Mouse (Mus musculus) kidney, embryonic 14.5 days (tissue): ENCODE data around the gene Rplp1. TPM values are rescaled to one million over a fixed set of nuclear protein-coding genes. Genes with fewer than 3 reads are reported as not detected.

ENCODE experiments used
- ATAC-seq: fragments of 200-750 bp; cut with Nextera tagmentation; 2 replicates; pipeline ENCODE4 v1.8.0; 2017; ENCODE audit warnings: moderate number of reproducible peaks, mild to moderate bottlenecking, moderate TSS enrichment, moderate library complexity; ENCODE audit not compliant: low FRiP score, low TSS enrichment
- H3K27ac ChIP-seq: fragments of 300-500 bp; sonication (generic); 2 replicates; pipeline ENCODE4 v1.5.1; 2014; ENCODE audit warnings: low read depth, mild to moderate bottlenecking, low read length, moderate library complexity, mixed read lengths
- H3K27me3 ChIP-seq: fragments of 300-500 bp; sonication (generic); 2 replicates; pipeline ENCODE4 v1.6.1; 2014; ENCODE audit warnings: mild to moderate bottlenecking, low read length; ENCODE audit not compliant: control insufficient read depth, insufficient read depth
- H3K36me3 ChIP-seq: fragments of 300-500 bp; sonication (generic); 2 replicates; pipeline ENCODE4 v1.6.1; 2014; ENCODE audit warnings: low read length, mixed read lengths; ENCODE audit not compliant: control insufficient read depth, insufficient read depth
- H3K4me1 ChIP-seq: fragments of 300-500 bp; sonication (generic); 2 replicates; pipeline ENCODE4 v1.6.1; 2014; ENCODE audit warnings: low read length, mixed read lengths; ENCODE audit not compliant: control insufficient read depth, insufficient read depth
- H3K4me2 ChIP-seq: fragments of 300-500 bp; sonication (generic); replicated peaks from 2 replicates; pipeline ENCODE4 v1.6.1; 2014; ENCODE audit warnings: low read depth, mild to moderate bottlenecking, low read length
- H3K4me3 ChIP-seq: fragments of 300-500 bp; sonication (generic); 2 replicates; pipeline ENCODE4 v1.5.1; 2014; ENCODE audit warnings: mild to moderate bottlenecking, low read length
- H3K9ac ChIP-seq: fragments of 300-500 bp; sonication (generic); 2 replicates; pipeline ENCODE4 v1.6.1; 2014; ENCODE audit warnings: low read depth, mild to moderate bottlenecking, low read length, moderate library complexity
- H3K9me3 ChIP-seq: fragments of 300-500 bp; sonication (generic); 2 replicates; pipeline ENCODE4 v1.6.1; 2016; ENCODE audit warnings: low read length; ENCODE audit not compliant: control insufficient read depth
- WGBS: fragments of 180-500 bp; shearing (Covaris S2); extraction: QIAGEN DNeasy Blood & Tissue Kit; methylation state at CpG from one replicate; pipeline ENCODE4 v1.1.7; 2014; 5-methylcytosine and 5-hydroxymethylcytosine counted together
- polyA plus RNA-seq: library from polyadenylated mRNA; unstranded; fragments of >200 nt; fragmentation: Nextera tagmentation; extraction: Ambion mirVana; gene quantifications from 2 replicates; pipeline ENCODE4 v1.2.1, GENCODE M21; 2014

Rplp1 gene
- 1,603 and 2,211 TPM in 2 replicates for polyA plus RNA-seq

GRCm38 (mm10) chr9:61914203-61914916 is at the start of gene Rplp1:
Rplp1 (minus strand) TSS chr9:61914542.
- ATAC-seq, result peak; percentile 94
- peaks cover 4% of the 10 kb centered on the region; the same call in 1 of the 2 replicates for H3K4me1 ChIP-seq
- no peaks in the 10 kb centered on the region for H3K9me3 ChIP-seq
- WGBS, result under 1% methylated on average over 69 of the region's 70 CpGs
- peak within 1 kb of the TSS; percentile 83 for H3K4me2 ChIP-seq
- peak within 1 kb of the TSS; percentile 83 for H3K4me3 ChIP-seq
- peak within 1 kb of the TSS; percentile 94 for H3K9ac ChIP-seq
- no peaks in the 10 kb centered on the region for H3K27me3 ChIP-seq
- peaks cover 50% of the 10 kb centered on the region for H3K36me3 ChIP-seq
- peak within 1 kb of the TSS; percentile 96 for H3K27ac ChIP-seq

GRCm38 (mm10) chr9:61963356-61963755 is 49.0 kb upstream of the Rplp1 start:
- H3K27me3 ChIP-seq, result no peaks in the 10 kb centered on the region
- 67% methylated on average over 6 of the region's 6 CpGs for WGBS
- ATAC-seq, result no peak
- H3K4me1 ChIP-seq, result peaks cover 16% of the 10 kb centered on the region; the same call in 1 of the 2 replicates
- no peak overlapping the region for H3K4me2 ChIP-seq
- no peak overlapping the region for H3K9ac ChIP-seq
- H3K9me3 ChIP-seq, result no peaks in the 10 kb centered on the region
- H3K27ac ChIP-seq, result no peak overlapping the region
- H3K4me3 ChIP-seq, result no peak overlapping the region
- H3K36me3 ChIP-seq, result no peaks in the 10 kb centered on the region

- Histone ChIP-seq H3K4me3 (no peak overlapping the region), H3K4me1 (peaks cover 10% of the 10 kb centered on the region; the same call in 1 of the 2 replicates), H3K27me3 (no peaks in the 10 kb centered on the region), H3K9ac (no peak overlapping the region), H3K4me2 (no peak overlapping the region), H3K36me3 (no peaks in the 10 kb centered on the region), H3K27ac (no peak overlapping the region), H3K9me3 (no peaks in the 10 kb centered on the region)
- ATAC-seq, result no peak
- WGBS, result 85% methylated on average over 4 of the region's 4 CpGs
These were observed 46.8 kb upstream of the Rplp1 start for GRCm38 (mm10) chr9:61961181-61961580.

- Histone ChIP-seq H3K4me3 (no peak overlapping the region), H3K9ac (no peak overlapping the region), H3K27ac (no peak overlapping the region), H3K4me1 (peaks cover 10% of the 10 kb centered on the region; the same call in 1 of the 2 replicates), H3K9me3 (no peaks in the 10 kb centered on the region), H3K36me3 (no peaks in the 10 kb centered on the region), H3K27me3 (no peaks in the 10 kb centered on the region), H3K4me2 (no peak overlapping the region)
- WGBS, result 35% methylated on average over 5 of the region's 5 CpGs
- no peak for ATAC-seq
These were observed 46.4 kb upstream of the Rplp1 start for GRCm38 (mm10) chr9:61960753-61961152.

GRCm38 (mm10) chr9:61959921-61960569 is 45.7 kb upstream of the Rplp1 start:
- H3K9ac ChIP-seq, result no peak overlapping the region
- ATAC-seq, result no peak
- peak overlapping the region; percentile 51; the same call in 1 of the 2 replicates for H3K27ac ChIP-seq
- 76% methylated on average over 1 of the region's 1 CpGs for WGBS
- H3K27me3 ChIP-seq, result no peaks in the 10 kb centered on the region
- H3K4me3 ChIP-seq, result no peak overlapping the region
- no peak overlapping the region for H3K4me2 ChIP-seq
- peaks cover 6% of the 10 kb centered on the region; the same call in 1 of the 2 replicates for H3K4me1 ChIP-seq
- H3K36me3 ChIP-seq, result no peaks in the 10 kb centered on the region
- H3K9me3 ChIP-seq, result no peaks in the 10 kb centered on the region

GRCm38 (mm10) chr9:61954707-61955106 is 40.4 kb upstream of the Rplp1 start:
- no peak overlapping the region for H3K4me2 ChIP-seq
- no peaks in the 10 kb centered on the region for H3K4me1 ChIP-seq
- H3K4me3 ChIP-seq, result no peak overlapping the region
- H3K27me3 ChIP-seq, result no peaks in the 10 kb centered on the region
- ATAC-seq, result no peak
- no peak overlapping the region for H3K27ac ChIP-seq
- no peak overlapping the region for H3K9ac ChIP-seq
- H3K9me3 ChIP-seq, result no peaks in the 10 kb centered on the region
- H3K36me3 ChIP-seq, result no peaks in the 10 kb centered on the region

GRCm38 (mm10) chr9:61952241-61952640 is 37.9 kb upstream of the Rplp1 start:
- Histone ChIP-seq H3K27me3 (no peaks in the 10 kb centered on the region), H3K4me1 (no peaks in the 10 kb centered on the region), H3K4me2 (no peak overlapping the region), H3K4me3 (no peak overlapping the region), H3K27ac (no peak overlapping the region), H3K36me3 (no peaks in the 10 kb centered on the region), H3K9ac (no peak overlapping the region), H3K9me3 (no peaks in the 10 kb centered on the region)
- WGBS, result 67% methylated on average over 7 of the region's 7 CpGs
- ATAC-seq, result no peak

- H3K4me3 ChIP-seq, result peak overlapping the region; percentile 90
- 8% methylated on average over 24 of the region's 24 CpGs for WGBS
- H3K9ac ChIP-seq, result peak overlapping the region; percentile 38; the same call in 1 of the 2 replicates
- 0 out of 2 replicates have a peak, but pooled peaks cover 3% of the 10 kb centered on the region for H3K4me1 ChIP-seq
- H3K27ac ChIP-seq, result no peak overlapping the region
- peak; percentile 85 for ATAC-seq
- peak overlapping the region; percentile 89 for H3K4me2 ChIP-seq
- H3K36me3 ChIP-seq, result peaks cover 12% of the 10 kb centered on the region; the same call in 1 of the 2 replicates
- H3K9me3 ChIP-seq, result no peaks in the 10 kb centered on the region
- no peaks in the 10 kb centered on the region for H3K27me3 ChIP-seq
These were observed 33.3 kb upstream of the Rplp1 start for GRCm38 (mm10) chr9:61947402-61948346.
